Mouse (Mus musculus) limb, embryonic 14.5 days (tissue): ENCODE measurements around the gene Zfp362. TPM values are rescaled to one million over a fixed set of nuclear protein-coding genes. Genes with fewer than 3 reads are reported as not detected.

Experiments used
- ATAC-seq: fragments of 200-750 bp; cut with Nextera tagmentation; 2 replicates; pipeline ENCODE4 v1.8.0; 2017; ENCODE audit warnings: low read depth, moderate number of reproducible peaks, moderate TSS enrichment; ENCODE audit not compliant: low FRiP score
- DNase-seq: peaks from one replicate; pipeline ENCODE4 v3.0.0-alpha.2; 2015; ENCODE audit warnings: low spot score
- H3K27ac ChIP-seq: fragments of 300-500 bp; sonication (generic); replicated peaks from 2 replicates; pipeline ENCODE4 v1.5.1; 2014; ENCODE audit warnings: low read depth, mild to moderate bottlenecking, low read length, moderate library complexity, mixed read lengths
- H3K27me3 ChIP-seq: fragments of 300-500 bp; sonication (generic); 2 replicates; pipeline ENCODE4 v1.6.1; 2014; ENCODE audit warnings: low read length, mixed read lengths; ENCODE audit not compliant: control insufficient read depth, insufficient read depth
- H3K36me3 ChIP-seq: fragments of 300-500 bp; sonication (generic); 2 replicates; pipeline ENCODE4 v1.6.1; 2014; ENCODE audit warnings: mild to moderate bottlenecking, low read length, moderate library complexity, mixed read lengths; ENCODE audit not compliant: control insufficient read depth, insufficient read depth
- H3K4me1 ChIP-seq: fragments of 300-500 bp; sonication (generic); 2 replicates; pipeline ENCODE4 v1.6.1; 2014; ENCODE audit warnings: antibody characterized with exemption, low read length, mixed read lengths; ENCODE audit not compliant: control insufficient read depth, insufficient read depth
- H3K4me2 ChIP-seq: fragments of 300-500 bp; sonication (generic); replicated peaks from 2 replicates; pipeline ENCODE4 v1.6.1; 2014; ENCODE audit warnings: low read depth, mild to moderate bottlenecking, low read length, moderate library complexity; ENCODE audit not compliant: severe bottlenecking
- H3K4me3 ChIP-seq: fragments of 300-500 bp; sonication (generic); replicated peaks from 2 replicates; pipeline ENCODE4 v1.5.1; 2014; ENCODE audit warnings: low read length
- H3K9ac ChIP-seq: fragments of 300-500 bp; sonication (generic); 2 replicates; pipeline ENCODE4 v1.6.1; 2014; ENCODE audit warnings: mild to moderate bottlenecking, low read depth, low read length, moderate library complexity; ENCODE audit not compliant: severe bottlenecking
- H3K9me3 ChIP-seq: fragments of 300-500 bp; sonication (generic); 2 replicates; pipeline ENCODE4 v1.6.1; 2016; ENCODE audit warnings: low read length; ENCODE audit not compliant: control insufficient read depth
- POLR2A ChIP-seq: fragments of 200-500 bp; IDR thresholded peaks from 2 replicates; pipeline ENCODE4 v1.8.0; 2012; ENCODE audit warnings: inconsistent platforms, mild to moderate bottlenecking, moderate library complexity, borderline replicate concordance; ENCODE audit not compliant: insufficient read depth, insufficient read length; ENCODE audit errors: extremely low read depth
- WGBS: fragments of 180-500 bp; shearing (Covaris S2); extraction: QIAGEN DNeasy Blood & Tissue Kit; methylation state at CpG from one replicate; pipeline ENCODE4 v1.1.7; 2014; 5-methylcytosine and 5-hydroxymethylcytosine counted together
- polyA plus RNA-seq, 2 experiments: library from polyadenylated mRNA; depleted of rRNA in 1 of 2; stranded (reverse) in 1 of 2; unstranded in 1 of 2; fragments of >200 nt; fragmentation: Nextera tagmentation in 1 of 2; extraction: Ambion mirVana in 1 of 2; gene quantifications; 2 replicates each; pipeline versions ENCODE4 v1.2.1 to v1.2.3; 2012 to 2014

Zfp362 gene
- polyA plus RNA-seq, 2 experiments: 38.7 to 87.2 TPM

- 88% methylated on average over 3 of the region's 3 CpGs for WGBS
- no peak for ATAC-seq
- H3K4me2 ChIP-seq: no peak overlapping the region
Observed at GRCm38 (mm10) chr4:128848961-128849360, 43.1 kb upstream of the Zfp362 start.

GRCm38 (mm10) chr4:128845367-128845973, 39.6 kb upstream of the Zfp362 start:
- TF ChIP-seq POLR2A: no peak
- WGBS: 74% methylated on average over 12 of the region's 12 CpGs
- H3K4me3 ChIP-seq: no peak overlapping the region
- 0 out of 2 replicates have a peak, but pooled peaks cover 4% of the 10 kb centered on the region for H3K4me1 ChIP-seq
- ATAC-seq: no peak
- H3K27me3 ChIP-seq: no peaks in the 10 kb centered on the region
- no peaks in the 10 kb centered on the region for H3K9me3 ChIP-seq
- no peak for DNase-seq
- no peak overlapping the region for H3K9ac ChIP-seq
- H3K4me2 ChIP-seq: no peak overlapping the region
- no peak overlapping the region for H3K27ac ChIP-seq
- H3K36me3 ChIP-seq: no peaks in the 10 kb centered on the region

More at GRCm38 (mm10) chr4:128848961-128849360, 43.1 kb upstream of the Zfp362 start:
- Histone ChIP-seq H3K4me1 (no peaks in the 10 kb centered on the region), H3K9ac (no peak overlapping the region), H3K9me3 (no peaks in the 10 kb centered on the region), H3K36me3 (no peaks in the 10 kb centered on the region), H3K4me3 (no peak overlapping the region), H3K27ac (no peak overlapping the region), H3K27me3 (no peaks in the 10 kb centered on the region)
- TF ChIP-seq POLR2A: no peak
- DNase-seq: no peak

- 44% methylated on average over 13 of the region's 13 CpGs for WGBS
- Histone ChIP-seq H3K4me3 (no peak overlapping the region), H3K36me3 (no peaks in the 10 kb centered on the region), H3K27ac (no peak overlapping the region), H3K4me1 (peaks cover 12% of the 10 kb centered on the region; the same call in 1 of the 2 replicates), H3K9ac (no peak overlapping the region), H3K27me3 (no peaks in the 10 kb centered on the region), H3K9me3 (no peaks in the 10 kb centered on the region), H3K4me2 (no peak overlapping the region)
- ATAC-seq: no peak
- TF ChIP-seq POLR2A: no peak
- DNase-seq: no peak
Observed at GRCm38 (mm10) chr4:128844566-128844965, 38.7 kb upstream of the Zfp362 start.

GRCm38 (mm10) chr4:128841259-128841658, 35.4 kb upstream of the Zfp362 start:
- Histone ChIP-seq H3K27ac (no peak overlapping the region), H3K9ac (no peak overlapping the region), H3K9me3 (no peaks in the 10 kb centered on the region), H3K4me2 (no peak overlapping the region), H3K27me3 (no peaks in the 10 kb centered on the region), H3K4me3 (no peak overlapping the region), H3K4me1 (peaks cover 29% of the 10 kb centered on the region; the same call in 1 of the 2 replicates), H3K36me3 (no peaks in the 10 kb centered on the region)
- 72% methylated on average over 8 of the region's 8 CpGs for WGBS
- DNase-seq (no peak), ATAC-seq (no peak)
- TF ChIP-seq POLR2A: no peak

GRCm38 (mm10) chr4:128839811-128840738, 34.2 kb upstream of the Zfp362 start:
- no peak for TF ChIP-seq POLR2A
- ATAC-seq (peak; percentile 61; the same call in 1 of the 2 replicates), DNase-seq (peak; percentile 75)
- H3K4me2 ChIP-seq: no peak overlapping the region
- no peaks in the 10 kb centered on the region for H3K36me3 ChIP-seq
- no peaks in the 10 kb centered on the region for H3K27me3 ChIP-seq
- H3K4me1 ChIP-seq: peaks cover 29% of the 10 kb centered on the region; the same call in 1 of the 2 replicates
- WGBS: 26% methylated on average over 16 of the region's 16 CpGs
- no peaks in the 10 kb centered on the region for H3K9me3 ChIP-seq
- no peak overlapping the region for H3K4me3 ChIP-seq
- H3K9ac ChIP-seq: no peak overlapping the region
- H3K27ac ChIP-seq: no peak overlapping the region; the same call in 1 of the 2 replicates
